Mouse (Mus musculus) heart, embryonic 11.5 days (tissue): ENCODE measurements at regions not wholly inside any gene's neighbourhood (a gene's known extent, or its start where the extent isn't known, plus 50 kb on each side); places are given as distances from the start of the nearest gene placed in this dataset.
A peak's percentile ranks its signal among the peaks of the same experiment; 100 is the strongest.

Experiments
- ATAC-seq: fragments of 200-750 bp; cut with Nextera tagmentation; replicated peaks from 2 replicates; pipeline ENCODE4 v1.8.0; 2017; ENCODE audit warnings: moderate library complexity; ENCODE audit not compliant: insufficient number of reproducible peaks, low FRiP score, low TSS enrichment
- H3K27ac ChIP-seq: fragments of 300-500 bp; sonication (generic); 2 replicates; pipeline ENCODE4 v1.5.1; 2014; ENCODE audit warnings: mild to moderate bottlenecking, low read depth, low read length
- H3K27me3 ChIP-seq: fragments of 300-500 bp; sonication (generic); 2 replicates; pipeline ENCODE4 v1.6.1; 2014; ENCODE audit warnings: mild to moderate bottlenecking, low read length, mixed read lengths; ENCODE audit not compliant: control insufficient read depth, insufficient read depth
- H3K36me3 ChIP-seq: fragments of 300-500 bp; sonication (generic); 2 replicates; pipeline ENCODE4 v1.6.1; 2014; ENCODE audit warnings: mild to moderate bottlenecking, low read length, moderate library complexity, mixed read lengths; ENCODE audit not compliant: control insufficient read depth, insufficient read depth
- H3K4me1 ChIP-seq: fragments of 300-500 bp; sonication (generic); 2 replicates; pipeline ENCODE4 v1.6.1; 2014; ENCODE audit warnings: low read length; ENCODE audit not compliant: control insufficient read depth, insufficient read depth
- H3K4me2 ChIP-seq: fragments of 300-500 bp; sonication (generic); 2 replicates; pipeline ENCODE4 v1.6.1; 2014; ENCODE audit warnings: mild to moderate bottlenecking, moderate library complexity
- H3K4me3 ChIP-seq: fragments of 300-500 bp; sonication (generic); 2 replicates; pipeline ENCODE4 v1.5.1; 2014; ENCODE audit warnings: low read depth, low read length
- H3K9ac ChIP-seq: fragments of 300-500 bp; sonication (generic); 2 replicates; pipeline ENCODE4 v1.6.1; 2014; ENCODE audit warnings: mild to moderate bottlenecking, low read depth, low read length, moderate library complexity
- H3K9me3 ChIP-seq: fragments of 300-500 bp; sonication (generic); replicated peaks from 2 replicates; pipeline ENCODE4 v1.6.1; 2016; ENCODE audit warnings: low read length; ENCODE audit not compliant: control insufficient read depth
- WGBS: fragments of 180-500 bp; shearing (Covaris S2); extraction: QIAGEN DNeasy Blood & Tissue Kit; methylation state at CpG from one replicate; pipeline ENCODE4 v1.1.7; 2014; ENCODE audit not compliant: insufficient replicate concordance; 5-methylcytosine and 5-hydroxymethylcytosine counted together

GRCm38 (mm10) chr7:115392520-115392919, 646.1 kb downstream of the Sox6 start:
- no peak overlapping the region for H3K27ac ChIP-seq
- no peak overlapping the region for H3K9ac ChIP-seq
- H3K4me2 ChIP-seq, result no peak overlapping the region
- no peak for ATAC-seq
- H3K27me3 ChIP-seq, result no peaks in the 10 kb centered on the region
- H3K4me3 ChIP-seq, result no peak overlapping the region
- 31% methylated on average over 3 of the region's 3 CpGs for WGBS
- no peaks in the 10 kb centered on the region for H3K36me3 ChIP-seq
- peaks cover 8% of the 10 kb centered on the region; the same call in 1 of the 2 replicates for H3K4me1 ChIP-seq
- no peaks in the 10 kb centered on the region for H3K9me3 ChIP-seq

- Histone ChIP-seq H3K9ac (no peak overlapping the region), H3K27ac (no peak overlapping the region), H3K4me2 (no peak overlapping the region), H3K4me1 (0 out of 2 replicates have a peak, but pooled peaks cover 3% of the 10 kb centered on the region), H3K9me3 (no peaks in the 10 kb centered on the region), H3K36me3 (no peaks in the 10 kb centered on the region), H3K4me3 (no peak overlapping the region), H3K27me3 (no peaks in the 10 kb centered on the region)
- no peak for ATAC-seq
- WGBS, result 88% methylated on average over 2 of the region's 2 CpGs
Measured at GRCm38 (mm10) chr7:115398202-115398601, 640.4 kb downstream of the Sox6 start.

- H3K9me3 ChIP-seq, result no peaks in the 10 kb centered on the region
- no peaks in the 10 kb centered on the region for H3K27me3 ChIP-seq
- no peak overlapping the region for H3K27ac ChIP-seq
- no peaks in the 10 kb centered on the region for H3K36me3 ChIP-seq
- no peak for ATAC-seq
- no peak overlapping the region for H3K4me2 ChIP-seq
- H3K4me3 ChIP-seq, result no peak overlapping the region
- 0 out of 2 replicates have a peak, but pooled peaks cover 3% of the 10 kb centered on the region for H3K4me1 ChIP-seq
- H3K9ac ChIP-seq, result no peak overlapping the region
- 57% methylated on average over 3 of the region's 3 CpGs for WGBS
Measured at GRCm38 (mm10) chr7:115399461-115399860, 639.1 kb downstream of the Sox6 start.

GRCm38 (mm10) chr7:115407889-115408288, 630.7 kb downstream of the Sox6 start:
- Histone ChIP-seq H3K4me2 (no peak overlapping the region), H3K27ac (no peak overlapping the region), H3K4me3 (no peak overlapping the region), H3K4me1 (peaks cover 14% of the 10 kb centered on the region), H3K36me3 (no peaks in the 10 kb centered on the region), H3K27me3 (no peaks in the 10 kb centered on the region), H3K9ac (no peak overlapping the region), H3K9me3 (no peaks in the 10 kb centered on the region)
- ATAC-seq, result no peak
- WGBS, result 80% methylated on average over 3 of the region's 3 CpGs

GRCm38 (mm10) chr7:115408915-115409314, 629.7 kb downstream of the Sox6 start:
- H3K4me1 ChIP-seq, result peaks cover 14% of the 10 kb centered on the region
- H3K27ac ChIP-seq, result peak overlapping the region; percentile 31
- H3K27me3 ChIP-seq, result no peaks in the 10 kb centered on the region
- no peak for ATAC-seq
- no peak overlapping the region for H3K4me2 ChIP-seq
- H3K9me3 ChIP-seq, result no peaks in the 10 kb centered on the region
- H3K36me3 ChIP-seq, result no peaks in the 10 kb centered on the region
- 14% methylated on average over 2 of the region's 2 CpGs for WGBS
- no peak overlapping the region for H3K9ac ChIP-seq
- no peak overlapping the region for H3K4me3 ChIP-seq

- no peak overlapping the region for H3K4me3 ChIP-seq
- H3K27me3 ChIP-seq, result no peaks in the 10 kb centered on the region
- 75% methylated on average over 17 of the region's 17 CpGs for WGBS
- ATAC-seq, result no peak
- peaks cover 17% of the 10 kb centered on the region for H3K4me1 ChIP-seq
- no peaks in the 10 kb centered on the region for H3K36me3 ChIP-seq
- H3K27ac ChIP-seq, result no peak overlapping the region
- no peaks in the 10 kb centered on the region for H3K9me3 ChIP-seq
- no peak overlapping the region for H3K4me2 ChIP-seq
- H3K9ac ChIP-seq, result no peak overlapping the region
Measured at GRCm38 (mm10) chr7:115410501-115411230, 627.9 kb downstream of the Sox6 start.

GRCm38 (mm10) chr7:115411456-115411855, 627.1 kb downstream of the Sox6 start:
- WGBS, result 34% methylated on average over 2 of the region's 2 CpGs
- H3K9ac ChIP-seq, result no peak overlapping the region
- H3K4me3 ChIP-seq, result no peak overlapping the region
- H3K27ac ChIP-seq, result peak overlapping the region; percentile 41; the same call in 1 of the 2 replicates
- no peaks in the 10 kb centered on the region for H3K36me3 ChIP-seq
- no peaks in the 10 kb centered on the region for H3K9me3 ChIP-seq
- ATAC-seq, result 0 out of 2 replicates have a peak, but pooled peaks have one; percentile 49
- peaks cover 17% of the 10 kb centered on the region for H3K4me1 ChIP-seq
- no peak overlapping the region for H3K4me2 ChIP-seq
- no peaks in the 10 kb centered on the region for H3K27me3 ChIP-seq

GRCm38 (mm10) chr7:115415147-115415561, 623.4 kb downstream of the Sox6 start:
- WGBS, result 15% methylated on average over 5 of the region's 5 CpGs
- H3K9ac ChIP-seq, result 0 out of 2 replicates have a peak overlapping the region, but pooled peaks have one; percentile 36
- H3K27me3 ChIP-seq, result no peaks in the 10 kb centered on the region
- 0 out of 2 replicates have a peak, but pooled peaks have one; percentile 31 for ATAC-seq
- H3K27ac ChIP-seq, result no peak overlapping the region
- peaks cover 12% of the 10 kb centered on the region; the same call in 1 of the 2 replicates for H3K4me1 ChIP-seq
- no peak overlapping the region for H3K4me3 ChIP-seq
- no peaks in the 10 kb centered on the region for H3K9me3 ChIP-seq
- no peaks in the 10 kb centered on the region for H3K36me3 ChIP-seq
- no peak overlapping the region for H3K4me2 ChIP-seq
